Mouse (Mus musculus) forebrain, postnatal 0 days (tissue): ENCODE results near the gene Snx12. TPM values are rescaled to one million over a fixed set of nuclear protein-coding genes. Genes with fewer than 3 reads are reported as not detected.

Experiments
- ATAC-seq: fragments of 200-750 bp; cut with Nextera tagmentation; 2 replicates; pipeline ENCODE4 v1.8.0; 2017; ENCODE audit warnings: mild to moderate bottlenecking, moderate library complexity
- DNase-seq: peaks from one replicate; pipeline ENCODE4 v3.0.0-alpha.2; 2015
- H3K27ac ChIP-seq: fragments of 300-500 bp; sonication (generic); 2 replicates; pipeline ENCODE4 v1.5.1; 2014; ENCODE audit warnings: low read depth, mild to moderate bottlenecking, antibody characterized with exemption, low read length, moderate library complexity, mixed read lengths
- H3K27me3 ChIP-seq: fragments of 300-500 bp; sonication (generic); 2 replicates; pipeline ENCODE4 v1.6.1; 2014; ENCODE audit warnings: mild to moderate bottlenecking, low read length, mixed read lengths; ENCODE audit not compliant: insufficient read depth
- H3K36me3 ChIP-seq: fragments of 300-500 bp; sonication (generic); 2 replicates; pipeline ENCODE4 v1.6.1; 2014; ENCODE audit warnings: mild to moderate bottlenecking, moderate library complexity; ENCODE audit not compliant: insufficient read depth
- H3K4me1 ChIP-seq: fragments of 300-500 bp; sonication (generic); 2 replicates; pipeline ENCODE4 v1.6.1; 2014; ENCODE audit warnings: antibody characterized with exemption; ENCODE audit not compliant: insufficient read depth
- H3K4me2 ChIP-seq: fragments of 300-500 bp; sonication (generic); 2 replicates; pipeline ENCODE4 v1.6.1; 2014; ENCODE audit warnings: low read depth, mild to moderate bottlenecking, moderate library complexity
- H3K4me3 ChIP-seq: fragments of 300-500 bp; sonication (generic); 2 replicates; pipeline ENCODE4 v1.5.1; 2014; ENCODE audit warnings: low read depth, low read length, mixed read lengths
- H3K9ac ChIP-seq: fragments of 300-500 bp; sonication (generic); 2 replicates; pipeline ENCODE4 v1.6.1; 2014; ENCODE audit warnings: mild to moderate bottlenecking
- H3K9me3 ChIP-seq: fragments of 300-500 bp; sonication (generic); 2 replicates; pipeline ENCODE4 v1.6.1; 2016; ENCODE audit warnings: low read length
- CTCF ChIP-seq: sonication (generic); IDR thresholded peaks from 2 replicates; pipeline ENCODE4 v1.5.1; 2016; ENCODE audit warnings: antibody characterized with exemption, control low read depth, low read depth
- WGBS: fragments of 180-500 bp; shearing (Covaris S2); extraction: QIAGEN DNeasy Blood & Tissue Kit; methylation state at CpG from one replicate; pipeline ENCODE4 v1.1.7; 2014; 5-methylcytosine and 5-hydroxymethylcytosine counted together
- polyA plus RNA-seq: library from polyadenylated mRNA; unstranded; fragments of >200 nt; fragmentation: Nextera tagmentation; extraction: Ambion mirVana; gene quantifications from 2 replicates; pipeline ENCODE4 v1.2.1, GENCODE M21; 2015
- total RNA-seq: library from RNA; depleted of rRNA; stranded (reverse); fragments of >200 nt; gene quantifications from 2 replicates; pipeline ENCODE4 v1.2.3, GENCODE M21; 2014

Snx12 gene
- total and polyA plus RNA-seq, 2 experiments from 2014 or later: 42.8 to 52.4 TPM

DNA sequence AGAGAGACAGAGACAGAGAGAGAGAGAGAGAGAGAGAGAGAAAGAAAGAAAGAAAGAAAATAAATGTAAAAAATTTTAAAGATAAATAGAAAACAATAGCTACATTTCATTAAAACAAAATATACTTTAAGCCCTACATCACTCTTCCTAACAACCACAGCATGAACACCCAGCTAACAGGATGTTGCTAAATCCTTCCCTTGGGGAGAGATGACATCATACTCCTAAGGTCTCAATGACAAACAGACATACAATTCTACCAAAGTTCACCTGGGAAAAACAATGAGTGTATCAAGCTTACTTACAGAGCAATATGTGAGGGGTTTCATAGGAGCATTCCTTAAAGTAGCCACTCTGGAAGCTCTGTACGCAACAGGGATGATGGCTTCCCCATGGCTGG, 49.0 kb downstream of the Snx12 start:
- Histone ChIP-seq H3K9ac (no peak overlapping the region), H3K36me3 (no peaks in the 10 kb centered on the region), H3K4me2 (no peak overlapping the region), H3K27me3 (no peaks in the 10 kb centered on the region), H3K4me3 (no peak overlapping the region), H3K4me1 (no peaks in the 10 kb centered on the region), H3K9me3 (no peaks in the 10 kb centered on the region), H3K27ac (no peak overlapping the region)
- ATAC-seq (no peak), DNase-seq (no peak)
- TF ChIP-seq CTCF: no peak
- WGBS: 85% methylated on average over 1 of the region's 1 CpGs

GRCm38 (mm10) chrX:101168425-101168824, 53.9 kb downstream of the Snx12 start:
- Histone ChIP-seq H3K36me3 (no peaks in the 10 kb centered on the region), H3K9me3 (no peaks in the 10 kb centered on the region), H3K4me2 (no peak overlapping the region), H3K4me1 (no peaks in the 10 kb centered on the region), H3K27me3 (no peaks in the 10 kb centered on the region), H3K9ac (no peak overlapping the region), H3K4me3 (no peak overlapping the region), H3K27ac (no peak overlapping the region)
- no peak for TF ChIP-seq CTCF
- DNase-seq (no peak), ATAC-seq (no peak)
- WGBS: 79% methylated on average over 2 of the region's 2 CpGs

- ATAC-seq (no peak), DNase-seq (no peak)
- Histone ChIP-seq H3K4me3 (no peak overlapping the region), H3K9ac (no peak overlapping the region), H3K4me1 (no peaks in the 10 kb centered on the region), H3K27ac (no peak overlapping the region), H3K36me3 (no peaks in the 10 kb centered on the region), H3K27me3 (no peaks in the 10 kb centered on the region), H3K4me2 (no peak overlapping the region), H3K9me3 (no peaks in the 10 kb centered on the region)
- TF ChIP-seq CTCF: no peak
- 73% methylated on average over 2 of the region's 2 CpGs for WGBS
These were observed 58.6 kb downstream of the Snx12 start for GRCm38 (mm10) chrX:101163739-101164138.

DNA sequence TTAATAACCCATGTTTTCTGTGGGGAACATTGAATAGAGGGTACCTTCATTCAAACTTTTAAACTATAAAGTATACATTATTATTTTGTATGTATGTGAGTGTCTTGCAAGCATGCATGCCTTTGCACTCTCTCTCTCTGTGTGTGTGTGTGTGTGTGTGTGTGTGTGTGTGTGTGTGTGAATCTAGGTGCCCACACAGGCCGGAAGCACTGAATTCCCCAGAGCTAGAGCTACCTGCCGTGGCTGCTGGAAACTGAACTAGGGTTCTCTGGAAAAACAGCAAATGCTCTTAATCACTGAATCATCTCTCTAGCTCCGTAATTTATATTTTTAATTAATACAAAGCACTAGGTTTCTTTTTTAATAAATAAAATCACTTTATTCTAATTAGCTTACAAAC, 59.1 kb downstream of the Snx12 start:
- WGBS: 82% methylated on average over 3 of the region's 3 CpGs
- H3K36me3 ChIP-seq: no peaks in the 10 kb centered on the region
- ATAC-seq (no peak), DNase-seq (no peak)
- no peak overlapping the region for H3K4me3 ChIP-seq
- H3K27ac ChIP-seq: no peak overlapping the region
- no peak for TF ChIP-seq CTCF
- H3K4me1 ChIP-seq: no peaks in the 10 kb centered on the region
- no peaks in the 10 kb centered on the region for H3K27me3 ChIP-seq
- no peaks in the 10 kb centered on the region for H3K9me3 ChIP-seq
- no peak overlapping the region for H3K4me2 ChIP-seq
- no peak overlapping the region for H3K9ac ChIP-seq

DNA sequence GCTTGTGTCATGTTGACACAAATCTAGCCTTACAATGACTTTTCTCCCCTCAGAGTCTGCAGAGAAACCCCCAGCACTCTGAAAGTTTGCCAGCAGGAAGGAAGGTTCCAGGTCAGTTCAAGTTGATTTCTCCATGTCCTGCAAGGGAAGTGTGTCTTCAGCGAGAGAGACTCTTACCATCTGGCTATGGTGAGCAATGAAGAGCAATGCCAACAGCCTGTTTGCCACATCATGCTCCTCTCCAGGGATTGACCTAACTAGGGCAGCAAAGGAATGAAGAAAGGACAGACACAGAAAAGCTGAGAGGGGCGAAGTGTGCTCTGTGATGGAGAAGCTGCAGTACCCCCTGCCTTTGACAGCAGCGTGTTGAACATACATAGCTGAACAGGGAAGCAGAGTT, 59.8 kb downstream of the Snx12 start:
- H3K27ac ChIP-seq: no peak overlapping the region
- no peaks in the 10 kb centered on the region for H3K27me3 ChIP-seq
- TF ChIP-seq CTCF: no peak
- H3K36me3 ChIP-seq: no peaks in the 10 kb centered on the region
- H3K4me3 ChIP-seq: no peak overlapping the region
- no peak for ATAC-seq
- H3K4me2 ChIP-seq: no peak overlapping the region
- no peaks in the 10 kb centered on the region for H3K4me1 ChIP-seq
- no peaks in the 10 kb centered on the region for H3K9me3 ChIP-seq
- 82% methylated on average over 3 of the region's 3 CpGs for WGBS
- no peak for DNase-seq
- no peak overlapping the region for H3K9ac ChIP-seq

- ATAC-seq (no peak), DNase-seq (no peak)
- no peaks in the 10 kb centered on the region for H3K36me3 ChIP-seq
- 98% methylated on average over 2 of the region's 2 CpGs for WGBS
- H3K4me1 ChIP-seq: no peaks in the 10 kb centered on the region
- H3K9me3 ChIP-seq: no peaks in the 10 kb centered on the region
- no peak for TF ChIP-seq CTCF
- no peak overlapping the region for H3K9ac ChIP-seq
- H3K27ac ChIP-seq: no peak overlapping the region
- no peaks in the 10 kb centered on the region for H3K27me3 ChIP-seq
- H3K4me2 ChIP-seq: no peak overlapping the region
- no peak overlapping the region for H3K4me3 ChIP-seq
These were observed 64.9 kb downstream of the Snx12 start for GRCm38 (mm10) chrX:101157488-101157887.

DNA sequence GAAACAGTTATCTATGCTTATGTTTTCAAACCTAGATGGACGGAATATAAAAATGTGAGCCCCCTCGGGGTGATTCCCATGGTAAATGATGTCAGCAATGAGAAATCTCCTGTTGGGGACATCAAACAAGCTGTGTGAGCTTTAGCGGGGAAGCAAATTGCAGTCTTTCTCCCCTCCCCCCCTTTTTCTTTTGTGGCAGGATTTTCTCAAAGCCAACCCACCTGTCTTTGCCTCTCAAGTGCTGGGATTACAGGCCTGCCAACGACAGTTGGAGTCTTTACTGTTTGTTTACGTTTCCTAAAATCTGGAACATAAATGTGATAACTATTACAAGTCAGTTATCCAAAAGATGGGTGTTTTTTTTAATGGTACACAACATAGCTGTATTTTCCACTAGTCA, 66.0 kb downstream of the Snx12 start:
- Histone ChIP-seq H3K4me1 (no peaks in the 10 kb centered on the region), H3K9ac (no peak overlapping the region), H3K36me3 (no peaks in the 10 kb centered on the region), H3K4me3 (no peak overlapping the region), H3K27me3 (no peaks in the 10 kb centered on the region), H3K9me3 (no peaks in the 10 kb centered on the region), H3K4me2 (no peak overlapping the region), H3K27ac (no peak overlapping the region)
- TF ChIP-seq CTCF: no peak
- 30% methylated on average over 5 of the region's 5 CpGs for WGBS
- DNase-seq (no peak), ATAC-seq (no peak)

DNA sequence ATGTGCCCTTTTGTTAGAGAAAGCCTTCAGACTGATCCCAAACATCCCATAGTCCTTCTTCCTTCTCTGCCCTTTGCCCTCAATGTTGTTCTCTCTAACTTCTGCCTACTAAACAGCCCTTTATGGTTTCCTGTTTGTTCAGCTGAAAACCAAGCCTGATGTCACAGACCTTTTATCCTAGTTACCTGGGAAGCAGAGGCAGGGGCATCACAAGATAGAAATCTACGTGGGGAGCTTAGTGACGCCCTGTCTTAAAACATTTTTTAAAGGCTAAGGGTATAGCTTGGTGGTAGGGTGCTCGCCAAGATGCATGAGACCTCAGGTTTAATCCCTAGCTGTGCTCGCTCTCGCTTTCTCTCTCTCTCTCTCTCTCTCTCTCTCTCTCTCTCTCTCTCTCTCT, 74.9 kb downstream of the Snx12 start:
- ATAC-seq (no peak), DNase-seq (no peak)
- Histone ChIP-seq H3K9ac (no peak overlapping the region), H3K4me1 (no peaks in the 10 kb centered on the region), H3K9me3 (no peaks in the 10 kb centered on the region), H3K27ac (no peak overlapping the region), H3K4me3 (no peak overlapping the region), H3K27me3 (no peaks in the 10 kb centered on the region), H3K36me3 (no peaks in the 10 kb centered on the region), H3K4me2 (no peak overlapping the region)
- 77% methylated on average over 5 of the region's 5 CpGs for WGBS
- TF ChIP-seq CTCF: no peak
